Mouse (Mus musculus) gastrocnemius, postnatal 10 days (tissue): ENCODE results near the gene Gm9803. TPM values are rescaled to one million over a fixed set of nuclear protein-coding genes. Genes with fewer than 3 reads are reported as not detected.

Experiments
- total RNA-seq, 2 experiments: library from RNA; stranded (reverse); gene quantifications; 2 replicates each; pipeline ENCODE4 v1.2.3; 2021

The Gm9803 gene
- total RNA-seq, 2 experiments from 2014 or later = 4.7 to 5.2 TPM

Other genes with a start within 250 kb of the Gm9803 start
- gene Bend3, start 45.3 kb upstream of the Gm9803 start, total RNA-seq = 1 to 10 TPM; 4.6 to 6.5 TPM
- 10 to 100 TPM; 91.5 to 98.3 TPM for gene 1700021F05Rik, start 16.9 kb downstream of the Gm9803 start, total RNA-seq
- gene Cd24a, start 54.2 kb downstream of the Gm9803 start, total RNA-seq = 10 to 100 TPM; 40.0 to 67.0 TPM